Mouse (Mus musculus) neural tube, embryonic 12.5 days (tissue): ENCODE data around the gene Mex3b. TPM values are rescaled to one million over a fixed set of nuclear protein-coding genes. Genes with fewer than 3 reads are reported as not detected.

Experiments used
- ATAC-seq: fragments of 200-750 bp; cut with Nextera tagmentation; 2 replicates; pipeline ENCODE4 v1.8.0; 2017; ENCODE audit warnings: low read depth, mild to moderate bottlenecking, moderate TSS enrichment, moderate library complexity; ENCODE audit not compliant: low FRiP score
- H3K27ac ChIP-seq: fragments of 300-500 bp; sonication (generic); 2 replicates; pipeline ENCODE4 v1.5.1; 2016
- H3K27me3 ChIP-seq: fragments of 300-500 bp; sonication (generic); replicated peaks from 2 replicates; pipeline ENCODE4 v1.6.1; 2016; ENCODE audit warnings: mild to moderate bottlenecking
- H3K36me3 ChIP-seq: fragments of 300-500 bp; sonication (generic); 2 replicates; pipeline ENCODE4 v1.6.1; 2016; ENCODE audit warnings: mild to moderate bottlenecking
- H3K4me1 ChIP-seq: fragments of 300-500 bp; sonication (generic); 2 replicates; pipeline ENCODE4 v1.6.1; 2016
- H3K4me2 ChIP-seq: fragments of 300-500 bp; sonication (generic); replicated peaks from 2 replicates; pipeline ENCODE4 v1.6.1; 2016; ENCODE audit warnings: mild to moderate bottlenecking
- H3K4me3 ChIP-seq: fragments of 300-500 bp; sonication (generic); 2 replicates; pipeline ENCODE4 v1.5.1; 2016
- H3K9ac ChIP-seq: fragments of 300-500 bp; sonication (generic); 2 replicates; pipeline ENCODE4 v1.6.1; 2016; ENCODE audit warnings: mild to moderate bottlenecking
- H3K9me3 ChIP-seq: fragments of 300-500 bp; sonication (generic); 2 replicates; pipeline ENCODE4 v1.6.1; 2016; ENCODE audit warnings: mild to moderate bottlenecking
- WGBS: fragments of 180-500 bp; shearing (Covaris S2); methylation state at CpG from one replicate; pipeline ENCODE4 v1.1.7; 2016; 5-methylcytosine and 5-hydroxymethylcytosine counted together
- polyA plus RNA-seq: library from polyadenylated mRNA; unstranded; fragments of >200 nt; fragmentation: Nextera tagmentation; extraction: Ambion mirVana; gene quantifications from 2 replicates; pipeline ENCODE4 v1.2.1, GENCODE M21; 2016

Gene Mex3b
- polyA plus RNA-seq, 1 experiment from 2014 or later: 42.9 TPM

DNA sequence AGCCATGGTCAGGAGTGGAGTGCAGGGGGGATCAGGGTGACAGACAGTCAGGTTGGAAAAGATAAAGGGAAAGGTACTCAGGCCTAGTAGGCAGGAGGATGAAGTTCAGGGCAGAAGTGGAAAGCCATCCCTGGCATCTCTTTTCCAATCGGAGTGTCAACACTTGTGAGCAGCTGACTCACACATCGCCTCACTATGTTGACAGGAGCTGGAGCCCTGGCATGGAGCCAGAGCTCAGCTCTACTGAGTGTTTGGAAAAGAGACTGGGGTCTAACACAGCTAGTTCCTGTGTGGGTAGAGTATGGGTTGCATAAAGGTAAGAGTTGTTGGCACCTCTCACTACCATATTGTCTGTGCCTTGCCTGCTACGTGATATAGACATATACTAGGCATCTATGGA is 38.4 kb downstream of the Mex3b start:
- no peak for ATAC-seq
- H3K27ac ChIP-seq: no peak overlapping the region

GRCm38 (mm10) chr7:82907081-82907480 is 39.9 kb downstream of the Mex3b start:
- H3K4me2 ChIP-seq: no peak overlapping the region
- no peaks in the 10 kb centered on the region for H3K27me3 ChIP-seq
- H3K9ac ChIP-seq: no peak overlapping the region
- H3K9me3 ChIP-seq: 0 out of 2 replicates have a peak, but pooled peaks cover 3% of the 10 kb centered on the region
- no peak for ATAC-seq
- no peak overlapping the region for H3K27ac ChIP-seq
- WGBS: 78% methylated on average over 1 of the region's 1 CpGs
- no peaks in the 10 kb centered on the region for H3K4me1 ChIP-seq
- no peak overlapping the region for H3K4me3 ChIP-seq
- H3K36me3 ChIP-seq: no peaks in the 10 kb centered on the region

More for the DNA sequence above, 38.4 kb downstream of the Mex3b start:
- no peaks in the 10 kb centered on the region for H3K27me3 ChIP-seq
- no peak overlapping the region for H3K9ac ChIP-seq
- H3K4me3 ChIP-seq: no peak overlapping the region
- H3K4me1 ChIP-seq: no peaks in the 10 kb centered on the region
- no peaks in the 10 kb centered on the region for H3K36me3 ChIP-seq
- WGBS: 91% methylated on average over 3 of the region's 3 CpGs
- H3K4me2 ChIP-seq: no peak overlapping the region
- 0 out of 2 replicates have a peak, but pooled peaks cover 3% of the 10 kb centered on the region for H3K9me3 ChIP-seq

DNA sequence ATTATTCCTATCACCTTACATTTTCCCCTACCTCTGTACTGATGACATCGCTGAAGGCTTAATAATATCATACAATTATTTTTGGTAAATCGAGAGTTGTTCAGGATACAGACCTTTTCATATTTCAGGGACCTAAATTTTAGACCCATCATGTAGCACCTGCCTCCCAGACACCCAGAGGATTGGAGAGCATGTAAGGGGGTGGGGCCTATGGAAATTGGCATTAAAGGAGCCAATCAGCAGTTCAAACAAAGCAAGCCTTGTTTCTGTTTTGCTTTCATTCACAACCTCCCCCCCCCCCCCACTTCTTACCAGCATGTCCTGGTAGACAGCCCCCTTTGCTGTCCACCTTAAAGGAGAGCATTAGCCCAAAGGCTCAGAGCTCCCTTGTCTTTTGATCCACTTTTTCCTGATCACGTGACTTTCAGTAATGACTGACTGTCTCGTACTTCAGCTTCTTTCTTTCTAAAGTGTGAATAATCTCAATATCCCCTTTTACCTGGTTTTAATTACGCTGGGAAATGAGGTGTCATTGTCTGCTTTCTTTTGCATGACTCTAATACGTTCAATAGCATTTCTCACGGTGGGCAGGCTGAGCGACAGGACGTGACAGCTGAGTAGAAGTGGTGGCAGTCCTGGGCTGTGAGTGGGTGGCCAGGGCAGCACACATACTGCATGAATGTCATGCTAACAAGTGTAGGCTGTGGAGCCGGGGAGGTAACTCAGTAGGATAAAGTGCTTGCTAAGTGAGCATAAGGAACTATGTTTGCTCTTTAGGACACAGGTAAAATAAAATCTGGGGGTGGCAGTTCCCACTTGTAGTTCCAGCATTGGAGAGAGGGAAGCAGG is 43.6 kb downstream of the Mex3b start:
- Histone ChIP-seq H3K4me3 (no peak overlapping the region), H3K9ac (no peak overlapping the region), H3K9me3 (0 out of 2 replicates have a peak, but pooled peaks cover 3% of the 10 kb centered on the region), H3K27me3 (no peaks in the 10 kb centered on the region), H3K4me1 (no peaks in the 10 kb centered on the region), H3K4me2 (no peak overlapping the region), H3K27ac (no peak overlapping the region), H3K36me3 (no peaks in the 10 kb centered on the region)
- no peak for ATAC-seq
- 79% methylated on average over 10 of the region's 10 CpGs for WGBS

GRCm38 (mm10) chr7:82911501-82911900 is 44.4 kb downstream of the Mex3b start:
- Histone ChIP-seq H3K27ac (no peak overlapping the region), H3K9ac (no peak overlapping the region), H3K4me3 (no peak overlapping the region), H3K4me1 (no peaks in the 10 kb centered on the region), H3K9me3 (no peaks in the 10 kb centered on the region), H3K4me2 (no peak overlapping the region), H3K36me3 (no peaks in the 10 kb centered on the region), H3K27me3 (no peaks in the 10 kb centered on the region)
- no peak for ATAC-seq
- WGBS: 91% methylated on average over 10 of the region's 10 CpGs

- H3K9ac ChIP-seq: no peak overlapping the region
- no peak for ATAC-seq
- H3K36me3 ChIP-seq: no peaks in the 10 kb centered on the region
- no peak overlapping the region for H3K4me3 ChIP-seq
- H3K27ac ChIP-seq: no peak overlapping the region
- WGBS: 82% methylated on average over 4 of the region's 4 CpGs
- no peaks in the 10 kb centered on the region for H3K9me3 ChIP-seq
- no peaks in the 10 kb centered on the region for H3K4me1 ChIP-seq
- no peak overlapping the region for H3K4me2 ChIP-seq
- H3K27me3 ChIP-seq: no peaks in the 10 kb centered on the region
Observed at GRCm38 (mm10) chr7:82914297-82914696, 47.2 kb downstream of the Mex3b start.

Other genes with a start within 250 kb of the Mex3b start
- gene Saxo2, start 218.8 kb upstream of the Mex3b start, polyA plus RNA-seq: 10.9 and 12.7 TPM in 2 replicates
- gene Efl1, start 218.7 kb upstream of the Mex3b start, polyA plus RNA-seq: 19.0 and 21.0 TPM in 2 replicates